ENCODE assay signal across 19 mouse cellular contexts in the genomic region with DNA sequence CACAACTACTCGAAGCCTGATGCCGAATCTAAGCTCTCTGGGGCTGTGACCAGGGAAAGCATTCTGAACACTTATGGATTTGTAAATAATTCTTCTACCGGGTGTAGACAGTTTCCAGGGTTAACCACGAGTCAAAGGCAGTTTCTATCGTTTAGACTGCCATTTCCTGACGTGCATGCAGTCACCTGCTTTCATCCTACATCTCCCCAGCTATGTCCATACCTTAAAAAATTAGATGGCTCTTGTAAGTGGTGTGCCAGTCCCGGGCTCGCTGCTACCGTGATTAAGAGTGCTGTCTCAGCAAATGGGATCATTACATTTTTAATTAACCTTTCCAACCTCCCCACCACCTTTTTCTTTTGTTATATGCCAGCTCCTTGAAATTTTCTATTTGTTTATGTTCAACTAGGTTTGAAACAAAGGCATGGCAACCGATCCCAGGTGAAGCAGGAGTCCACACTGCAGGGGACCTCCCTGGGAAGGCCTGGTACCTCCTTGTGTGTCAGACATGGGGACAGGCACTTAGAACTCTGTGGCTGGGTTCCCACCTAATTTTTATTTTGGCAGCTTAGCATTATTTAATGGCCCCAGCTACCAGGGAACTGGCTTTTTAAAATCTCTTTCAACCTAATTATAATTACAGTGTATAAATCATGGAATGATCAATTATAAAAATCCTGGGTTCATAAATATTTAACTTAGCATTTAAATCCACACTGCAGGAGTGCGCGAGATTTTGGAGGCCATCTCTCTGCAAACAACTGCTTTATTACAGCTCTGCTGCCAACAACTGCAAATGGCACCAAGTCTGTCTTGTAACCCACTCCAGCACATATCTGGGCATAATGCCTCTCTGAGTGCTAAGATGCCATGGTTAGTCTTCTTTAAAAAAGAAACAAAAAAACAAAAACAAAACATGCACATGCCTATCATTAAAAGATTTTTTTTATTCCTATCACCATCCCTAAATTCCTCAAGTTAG.
A peak's percentile ranks its signal among the peaks of the same experiment; 100 is the strongest.
DNase-seq lines count a peak whose midpoint lies in the region; ATAC-seq and TF ChIP-seq lines count a peak whose summit lies in the region.
"Had no signal": no experiment of that assay in that cellular context is flagged by ENCODE, and none has a peak within 500 bp of the region (broad histone marks: within the 10 kb centered on the region; RNA-seq: fewer than 3 reads in every experiment).

No protein-coding gene starts in this region.

- no peak overlapping the region for H3K9ac ChIP-seq in forebrain, embryonic 11.5 days (ENCODE audit: low read length)
- no peak overlapping the region for H3K9ac ChIP-seq in forebrain, embryonic 15.5 days (replicated peaks)
- no peak overlapping the region for H3K9ac ChIP-seq in kidney, embryonic 16.5 days (replicated peaks; ENCODE audit: low read length)
- H3K9ac ChIP-seq in hindbrain, embryonic 15.5 days, result no peak overlapping the region
- no peak overlapping the region for H3K9ac ChIP-seq in neural tube, embryonic 12.5 days
- H3K9ac ChIP-seq: liver, embryonic 13.5 days; lung, embryonic 15.5 days; stomach, embryonic 15.5 days had no signal

- 0 out of 2 replicates have a peak, but pooled peaks cover 2% of the 10 kb centered on the region for H3K4me1 ChIP-seq in forebrain, embryonic 11.5 days (replicated peaks; ENCODE audit: control insufficient read depth, insufficient read depth, low read length)
- H3K4me1 ChIP-seq in forebrain, embryonic 15.5 days, result peaks cover 16% of the 10 kb centered on the region
- H3K4me1 ChIP-seq in kidney, embryonic 16.5 days (ENCODE audit: insufficient read depth, low read length), result 0 out of 2 replicates have a peak, but pooled peaks cover 8% of the 10 kb centered on the region
- H3K4me1 ChIP-seq in kidney, adult 2 months (ENCODE audit: control insufficient read depth, insufficient read depth, low read length), result no peaks in the 10 kb centered on the region
- peaks cover 23% of the 10 kb centered on the region for H3K4me1 ChIP-seq in hindbrain, embryonic 15.5 days (replicated peaks)
- H3K4me1 ChIP-seq in neural tube, embryonic 12.5 days, result peaks cover 18% of the 10 kb centered on the region
- H3K4me1 ChIP-seq: liver, embryonic 13.5 days; lung, embryonic 15.5 days; stomach, embryonic 15.5 days had no signal

- no peak overlapping the region for H3K4me2 ChIP-seq in forebrain, embryonic 11.5 days (ENCODE audit: low read depth, low read length, severe bottlenecking)
- no peak overlapping the region for H3K4me2 ChIP-seq in forebrain, embryonic 15.5 days (replicated peaks)
- H3K4me2 ChIP-seq in kidney, embryonic 16.5 days (replicated peaks; ENCODE audit: low read depth, low read length), result peak overlapping the region; percentile 20
- H3K4me2 ChIP-seq in hindbrain, embryonic 15.5 days, result no peak overlapping the region
- H3K4me2 ChIP-seq in neural tube, embryonic 12.5 days (replicated peaks), result no peak overlapping the region
- H3K4me2 ChIP-seq: liver, embryonic 13.5 days; lung, embryonic 15.5 days; stomach, embryonic 15.5 days had no signal

- H3K4me3 ChIP-seq in forebrain, embryonic 11.5 days (ENCODE audit: low read depth, low read length), result no peak overlapping the region
- H3K4me3 ChIP-seq in forebrain, embryonic 15.5 days, result no peak overlapping the region
- no peak overlapping the region for H3K4me3 ChIP-seq in kidney, embryonic 16.5 days (ENCODE audit: low read length)
- H3K4me3 ChIP-seq in kidney, adult 2 months (ENCODE audit: insufficient read depth, low read depth, low read length), result no peak overlapping the region
- no peak overlapping the region for H3K4me3 ChIP-seq in hindbrain, embryonic 15.5 days
- no peak overlapping the region for H3K4me3 ChIP-seq in neural tube, embryonic 12.5 days
- H3K4me3 ChIP-seq: embryonic facial prominence, embryonic 10.5 days; erythroblast, embryonic 14.5 days; layer of hippocampus, adult 2 months; limb, embryonic 10.5 days; liver, embryonic 13.5 days; lung, embryonic 15.5 days; stomach, embryonic 15.5 days had no signal

- TF ChIP-seq CTCF in kidney, adult 2 months (conservative IDR thresholded peaks at IDR 0.05; ENCODE audit: insufficient read depth, insufficient read length, low read depth, low read length), result no peak

- H3K27me3 ChIP-seq in forebrain, embryonic 11.5 days (ENCODE audit: control insufficient read depth, insufficient read depth, low read length), result no peaks in the 10 kb centered on the region
- H3K27me3 ChIP-seq in forebrain, embryonic 15.5 days, result no peaks in the 10 kb centered on the region
- no peaks in the 10 kb centered on the region for H3K27me3 ChIP-seq in kidney, embryonic 16.5 days (ENCODE audit: insufficient read depth, low read length)
- H3K27me3 ChIP-seq in kidney, adult 2 months (replicated peaks; ENCODE audit: control insufficient read depth, insufficient read depth, low read length), result no peaks in the 10 kb centered on the region
- H3K27me3 ChIP-seq in hindbrain, embryonic 15.5 days, result no peaks in the 10 kb centered on the region
- no peaks in the 10 kb centered on the region for H3K27me3 ChIP-seq in neural tube, embryonic 12.5 days (replicated peaks)
- H3K27me3 ChIP-seq: CH12.LX; liver, embryonic 13.5 days; lung, embryonic 15.5 days; stomach, embryonic 15.5 days had no signal

- WGBS in forebrain, embryonic 11.5 days, result 70% methylated on average over 12 of the region's 12 CpGs
- 51% methylated on average over 12 of the region's 12 CpGs for WGBS in forebrain, embryonic 15.5 days
- WGBS in kidney, embryonic 16.5 days, result 42% methylated on average over 12 of the region's 12 CpGs
- 45% methylated on average over 12 of the region's 12 CpGs for WGBS in kidney, adult 2 months
- WGBS in hindbrain, embryonic 15.5 days, result 30% methylated on average over 12 of the region's 12 CpGs
- WGBS in neural tube, embryonic 12.5 days, result 48% methylated on average over 12 of the region's 12 CpGs

- no peak overlapping the region for H3K27ac ChIP-seq in forebrain, embryonic 11.5 days (ENCODE audit: low read depth, low read length)
- no peak overlapping the region for H3K27ac ChIP-seq in forebrain, embryonic 15.5 days (replicated peaks)
- no peak overlapping the region for H3K27ac ChIP-seq in kidney, embryonic 16.5 days (ENCODE audit: low read length)
- H3K27ac ChIP-seq in kidney, adult 2 months (ENCODE audit: insufficient read depth, low read depth, low read length), result no peak overlapping the region
- H3K27ac ChIP-seq in hindbrain, embryonic 15.5 days (replicated peaks), result peak overlapping the region; percentile 35
- H3K27ac ChIP-seq in neural tube, embryonic 12.5 days, result peak overlapping the region; percentile 23; the same call in 1 of the 2 replicates
- H3K27ac ChIP-seq: embryonic facial prominence, embryonic 10.5 days; limb, embryonic 10.5 days; liver, embryonic 13.5 days; lung, embryonic 15.5 days; stomach, embryonic 15.5 days had no signal

- intact Hi-C loops in left cerebral cortex, postnatal 25 days (cut with DNase I), result no loop called here

- H3K9me3 ChIP-seq in forebrain, embryonic 11.5 days (ENCODE audit: control insufficient read depth, low read length), result peaks cover 8% of the 10 kb centered on the region; the same call in 1 of the 2 replicates
- 0 out of 2 replicates have a peak, but pooled peaks cover 7% of the 10 kb centered on the region for H3K9me3 ChIP-seq in forebrain, embryonic 15.5 days
- H3K9me3 ChIP-seq in kidney, embryonic 16.5 days (ENCODE audit: low read length), result peaks cover 12% of the 10 kb centered on the region; the same call in 1 of the 2 replicates
- 0 out of 2 replicates have a peak, but pooled peaks cover 9% of the 10 kb centered on the region for H3K9me3 ChIP-seq in hindbrain, embryonic 15.5 days
- peaks cover 16% of the 10 kb centered on the region; the same call in 1 of the 2 replicates for H3K9me3 ChIP-seq in neural tube, embryonic 12.5 days
- H3K9me3 ChIP-seq: lung, embryonic 15.5 days; stomach, embryonic 15.5 days had no signal

- ATAC-seq in forebrain, embryonic 11.5 days (replicated peaks; ENCODE audit: low FRiP score), result no peak
- no peak for ATAC-seq in forebrain, embryonic 15.5 days (replicated peaks)
- no peak for ATAC-seq in kidney, embryonic 16.5 days (ENCODE audit: low FRiP score, low TSS enrichment)
- 0 out of 2 replicates have a peak, but pooled peaks have one; percentile 23 for ATAC-seq in hindbrain, embryonic 15.5 days (ENCODE audit: low FRiP score, low read depth)
- ATAC-seq in neural tube, embryonic 12.5 days (ENCODE audit: low FRiP score, low read depth), result no peak

- peak; percentile 47 for DNase-seq in forebrain, embryonic 11.5 days (ENCODE audit: low spot score)
- no peak for DNase-seq in kidney, adult 2 months
- DNase-seq in frontal cortex, postnatal 14 days (ENCODE audit: low spot score in 2 of 2), result no peak
- DNase-seq in left cerebral cortex, postnatal 25 days (ENCODE audit: low spot score in 2 of 2), result no peak
- DNase-seq: kidney, adult 8-10 months; liver, embryonic 13.5 days; spleen, adult 18-20 months; thymus, adult 2 months had no signal

- TF ChIP-seq POLR2A in kidney, adult 2 months (IDR thresholded peaks at IDR 0.05; ENCODE audit: low read depth, low read length), result no peak

- no peaks in the 10 kb centered on the region for H3K36me3 ChIP-seq in forebrain, embryonic 11.5 days (ENCODE audit: control insufficient read depth, insufficient read depth, low read length)
- no peaks in the 10 kb centered on the region for H3K36me3 ChIP-seq in forebrain, embryonic 15.5 days
- H3K36me3 ChIP-seq in kidney, embryonic 16.5 days (ENCODE audit: insufficient read depth, low read length), result peaks cover 7% of the 10 kb centered on the region; the same call in 1 of the 2 replicates
- H3K36me3 ChIP-seq in kidney, adult 2 months (ENCODE audit: control insufficient read depth, insufficient read depth, low read length), result no peaks in the 10 kb centered on the region
- H3K36me3 ChIP-seq in hindbrain, embryonic 15.5 days, result no peaks in the 10 kb centered on the region
- H3K36me3 ChIP-seq in neural tube, embryonic 12.5 days, result peaks cover 5% of the 10 kb centered on the region; the same call in 1 of the 2 replicates
- H3K36me3 ChIP-seq: lung, embryonic 15.5 days; stomach, embryonic 15.5 days had no signal

Comparison
In these comparisons a context has a peak if more than half of its experiments do, and no peak if none do; other contexts are left out.
1. H3K27ac ChIP-seq: peak in hindbrain, embryonic 15.5 days (single experiment) and neural tube, embryonic 12.5 days (single experiment); none in forebrain, embryonic 11.5 days (single experiment), forebrain, embryonic 15.5 days (single experiment), kidney, embryonic 16.5 days (single experiment) and kidney, adult 2 months (single experiment).